Mouse (Mus musculus): ENCODE measurements around the gene Wbp1.

The Wbp1 gene

GRCm38 (mm10) chr6:83140044-83140443 lies 18.7 kb upstream of the Wbp1 start:
- DNase-seq (ENCODE audit: extremely low spot score) = no peak

- peak; percentile 78 for DNase-seq (ENCODE audit: extremely low spot score)
Observed at GRCm38 (mm10) chr6:83138056-83138455, 16.7 kb upstream of the Wbp1 start.

GRCm38 (mm10) chr6:83137576-83137950 lies 16.2 kb upstream of the Wbp1 start:
- DNase-seq (ENCODE audit: extremely low spot score) = peak; percentile 96

GRCm38 (mm10) chr6:83136881-83137575 lies 15.7 kb upstream of the Wbp1 start:
- peak; percentile 89 for DNase-seq (ENCODE audit: extremely low spot score)

- DNase-seq (ENCODE audit: extremely low spot score) = no peak
Observed at GRCm38 (mm10) chr6:83136291-83136880, 15.0 kb upstream of the Wbp1 start.

- DNase-seq (ENCODE audit: extremely low spot score) = no peak
Observed at GRCm38 (mm10) chr6:83135571-83136161, 14.3 kb upstream of the Wbp1 start.

GRCm38 (mm10) chr6:83134951-83135513 lies 13.7 kb upstream of the Wbp1 start, which contains the start of gene Rtkn:
Rtkn (plus strand) TSS chr6:83135463.
- no peak for DNase-seq (ENCODE audit: extremely low spot score)

- no peak for DNase-seq (ENCODE audit: extremely low spot score)
Observed at GRCm38 (mm10) chr6:83134226-83134625, 12.9 kb upstream of the Wbp1 start.

GRCm38 (mm10) chr6:83132176-83132919 lies 11.0 kb upstream of the Wbp1 start:
- no peak for DNase-seq (ENCODE audit: extremely low spot score)

- no peak for DNase-seq (ENCODE audit: extremely low spot score)
Observed at GRCm38 (mm10) chr6:83131469-83132034, 10.2 kb upstream of the Wbp1 start.

GRCm38 (mm10) chr6:83127419-83127818 lies 6.1 kb upstream of the Wbp1 start:
- no peak for DNase-seq (ENCODE audit: extremely low spot score)

- no peak for DNase-seq (ENCODE audit: extremely low spot score)
Observed at GRCm38 (mm10) chr6:83125331-83125730, 4.0 kb upstream of the Wbp1 start, which contains the start of gene Ino80b. Ino80b (minus strand) TSS chr6:83125431.

- DNase-seq (ENCODE audit: extremely low spot score) = peak; percentile 95
Observed at GRCm38 (mm10) chr6:83124851-83125312, 3.5 kb upstream of the Wbp1 start.

- DNase-seq (ENCODE audit: extremely low spot score) = no peak
Observed at GRCm38 (mm10) chr6:83122961-83123360, 1.6 kb upstream of the Wbp1 start.

- DNase-seq (ENCODE audit: extremely low spot score) = no peak
Observed at GRCm38 (mm10) chr6:83121863-83122710, 728 bp upstream of the Wbp1 start.

- DNase-seq (ENCODE audit: extremely low spot score) = no peak
Observed at GRCm38 (mm10) chr6:83119734-83120051, 1.7 kb downstream of the Wbp1 start.

- no peak for DNase-seq (ENCODE audit: extremely low spot score)
Observed at GRCm38 (mm10) chr6:83118825-83119733, 2.3 kb downstream of the Wbp1 start.

GRCm38 (mm10) chr6:83118369-83118768 lies 3.0 kb downstream of the Wbp1 start:
- no peak for DNase-seq (ENCODE audit: extremely low spot score)

GRCm38 (mm10) chr6:83117616-83118015 lies 3.7 kb downstream of the Wbp1 start:
- no peak for DNase-seq (ENCODE audit: extremely low spot score)

GRCm38 (mm10) chr6:83117165-83117438 lies 4.3 kb downstream of the Wbp1 start:
- DNase-seq (ENCODE audit: extremely low spot score) = no peak
